10 mouse cellular contexts compared by ENCODE assay signal in genomic region chr4:149444465-149444864, GRCm38 (mm10). TPM values are rescaled to one million over a fixed set of nuclear protein-coding genes. Genes with fewer than 3 reads are reported as not detected.
DNase-seq lines count a peak whose midpoint lies in the region; ATAC-seq and TF ChIP-seq lines count a peak whose summit lies in the region.
"Had no signal": no experiment of that assay in that cellular context is flagged by ENCODE, and none has a peak within 500 bp of the region (broad histone marks: within the 10 kb centered on the region; RNA-seq: fewer than 3 reads in every experiment).

No protein-coding gene starts in this region.

- H3K4me3 ChIP-seq in heart, embryonic 11.5 days (ENCODE audit: low read depth, low read length) = no peak overlapping the region
- H3K4me3 ChIP-seq in heart, adult 2 months = no peak overlapping the region
- H3K4me3 ChIP-seq in ES-Bruce4 (ENCODE audit: low read depth, low read length) = no peak overlapping the region
- H3K4me3 ChIP-seq in hindbrain, embryonic 11.5 days (ENCODE audit: low read depth, low read length) = no peak overlapping the region
- no peak overlapping the region for H3K4me3 ChIP-seq in liver, postnatal 0 days (ENCODE audit: low read depth, low read length)
- no peak overlapping the region for H3K4me3 ChIP-seq in cerebellum, adult 2 months (replicated peaks; ENCODE audit: insufficient read depth, low read depth, low read length)

- intact Hi-C loops in heart, adult 2 months (cut with DNase I) = loop anchor here (2.0 to 10.0 kb wide), 2 partner anchors 72 to 300 kb away; no protein-coding TSS in a partner anchor

- TF ChIP-seq EP300 in heart, adult 2 months (IDR thresholded peaks at IDR 0.05; ENCODE audit: insufficient read depth, low read depth, low read length) = no peak
- no peak for TF ChIP-seq EP300 in ES-Bruce4 (IDR thresholded peaks at IDR 0.05; ENCODE audit: insufficient read depth, low read depth, low read length)
- no peak for TF ChIP-seq EP300 in liver, postnatal 0 days (IDR thresholded peaks at IDR 0.05; ENCODE audit: low read depth)

- H3K9ac ChIP-seq in heart, embryonic 11.5 days (ENCODE audit: low read depth, low read length) = peak overlapping the region; percentile 70; the same call in 1 of the 2 replicates
- H3K9ac ChIP-seq in heart, adult 2 months (ENCODE audit: low read depth, low read length) = no peak overlapping the region
- H3K9ac ChIP-seq in ES-Bruce4 (ENCODE audit: low read depth, poor library complexity, severe bottlenecking) = peak overlapping the region; percentile 8
- peak overlapping the region; percentile 80 for H3K9ac ChIP-seq in hindbrain, embryonic 11.5 days (ENCODE audit: low read depth, low read length)
- no peak overlapping the region for H3K9ac ChIP-seq in liver, postnatal 0 days (replicated peaks)

- no peak for TF ChIP-seq CTCF in heart, adult 2 months (IDR thresholded peaks at IDR 0.05)
- no peak for TF ChIP-seq CTCF in ES-Bruce4 (IDR thresholded peaks at IDR 0.05; ENCODE audit: low read depth, low read length)
- TF ChIP-seq CTCF in liver, postnatal 0 days (IDR thresholded peaks at IDR 0.05; ENCODE audit: low read depth) = no peak
- TF ChIP-seq CTCF in cerebellum, adult 2 months (IDR thresholded peaks at IDR 0.05; ENCODE audit: borderline replicate concordance, insufficient read depth, low read depth, low read length) = no peak

- ATAC-seq in heart, embryonic 11.5 days (replicated peaks; ENCODE audit: insufficient number of reproducible peaks, low FRiP score, low TSS enrichment) = no peak
- ATAC-seq in hindbrain, embryonic 11.5 days (ENCODE audit: low FRiP score) = no peak
- ATAC-seq in liver, postnatal 0 days = no peak
- no peak for ATAC-seq in erythroblast, adult 5-6 weeks (replicated peaks; ENCODE audit: low FRiP score, poor library complexity, severe bottlenecking)

- H3K27ac ChIP-seq in heart, embryonic 11.5 days (ENCODE audit: low read depth, low read length) = peak overlapping the region; percentile 77
- no peak overlapping the region for H3K27ac ChIP-seq in heart, adult 2 months
- no peak overlapping the region; the same call in 1 of the 2 replicates for H3K27ac ChIP-seq in ES-Bruce4 (ENCODE audit: insufficient read depth, low read length)
- H3K27ac ChIP-seq in hindbrain, embryonic 11.5 days (ENCODE audit: low read depth, low read length) = peak overlapping the region; percentile 92
- no peak overlapping the region for H3K27ac ChIP-seq in liver, postnatal 0 days (ENCODE audit: low read depth)
- no peak overlapping the region for H3K27ac ChIP-seq in cerebellum, adult 2 months (ENCODE audit: insufficient read depth, low read length)

- H3K9me3 ChIP-seq in heart, embryonic 11.5 days (replicated peaks; ENCODE audit: control insufficient read depth, low read length) = no peaks in the 10 kb centered on the region
- H3K9me3 ChIP-seq in ES-Bruce4 (replicated peaks; ENCODE audit: control insufficient read depth, insufficient read depth, low read length, poor library complexity, severe bottlenecking) = no peaks in the 10 kb centered on the region
- H3K9me3 ChIP-seq in hindbrain, embryonic 11.5 days (ENCODE audit: control insufficient read depth, low read length) = no peaks in the 10 kb centered on the region
- no peaks in the 10 kb centered on the region for H3K9me3 ChIP-seq in liver, postnatal 0 days (ENCODE audit: low read length)

- H3K36me3 ChIP-seq in heart, embryonic 11.5 days (ENCODE audit: control insufficient read depth, insufficient read depth, low read length) = no peaks in the 10 kb centered on the region
- no peaks in the 10 kb centered on the region for H3K36me3 ChIP-seq in heart, adult 2 months (ENCODE audit: control insufficient read depth, insufficient read depth, low read length)
- no peaks in the 10 kb centered on the region for H3K36me3 ChIP-seq in ES-Bruce4 (ENCODE audit: control insufficient read depth, insufficient read depth, low read length, poor library complexity, severe bottlenecking)
- H3K36me3 ChIP-seq in hindbrain, embryonic 11.5 days (ENCODE audit: control insufficient read depth, insufficient read depth, low read length) = no peaks in the 10 kb centered on the region
- H3K36me3 ChIP-seq in liver, postnatal 0 days (replicated peaks; ENCODE audit: insufficient read depth, low read length) = no peaks in the 10 kb centered on the region

- 68% methylated on average over 1 of the region's 1 CpGs for WGBS in heart, embryonic 11.5 days (ENCODE audit: insufficient replicate concordance)
- WGBS in heart, adult 2 months = 68% methylated on average over 1 of the region's 1 CpGs
- 80% methylated on average over 1 of the region's 1 CpGs for WGBS in hindbrain, embryonic 11.5 days
- 43% methylated on average over 1 of the region's 1 CpGs for WGBS in liver, postnatal 0 days (ENCODE audit: insufficient replicate concordance)
- WGBS in cerebellum, adult 2 months = 38% methylated on average over 1 of the region's 1 CpGs

- no peak for TF ChIP-seq POLR2A in heart, adult 2 months (IDR thresholded peaks at IDR 0.05; ENCODE audit: insufficient read depth, low read depth, low read length)
- no peak for TF ChIP-seq POLR2A in ES-Bruce4 (IDR thresholded peaks at IDR 0.05; ENCODE audit: insufficient read depth, low read length)
- TF ChIP-seq POLR2A in cerebellum, adult 2 months (IDR thresholded peaks at IDR 0.05; ENCODE audit: borderline replicate concordance, insufficient read depth, low read length) = no peak

- DNase-seq in heart, adult 2 months = no peak
- DNase-seq in hindbrain, embryonic 11.5 days (ENCODE audit: low spot score) = no peak
- DNase-seq in liver, postnatal 0 days = no peak
- no peak for DNase-seq in urinary bladder, adult 18-20 months (ENCODE audit: low spot score in 2 of 2)
- no peak for DNase-seq in cerebellum, adult 2 months

- H3K4me2 ChIP-seq in heart, embryonic 11.5 days = peak overlapping the region; percentile 73; the same call in 1 of the 2 replicates
- H3K4me2 ChIP-seq in hindbrain, embryonic 11.5 days (replicated peaks; ENCODE audit: low read depth, low read length) = peak overlapping the region; percentile 52; the same call in 1 of the 2 replicates
- H3K4me2 ChIP-seq in liver, postnatal 0 days (ENCODE audit: low read depth, low read length) = peak overlapping the region; percentile 72; the same call in 1 of the 2 replicates

- no peaks in the 10 kb centered on the region for H3K27me3 ChIP-seq in heart, embryonic 11.5 days (ENCODE audit: control insufficient read depth, insufficient read depth, low read length)
- no peaks in the 10 kb centered on the region for H3K27me3 ChIP-seq in heart, adult 2 months (ENCODE audit: control insufficient read depth, insufficient read depth, low read length)
- H3K27me3 ChIP-seq in ES-Bruce4 (ENCODE audit: control insufficient read depth, insufficient read depth, low read length, poor library complexity, severe bottlenecking) = no peaks in the 10 kb centered on the region
- H3K27me3 ChIP-seq in hindbrain, embryonic 11.5 days (ENCODE audit: control insufficient read depth, insufficient read depth, low read length) = no peaks in the 10 kb centered on the region
- H3K27me3 ChIP-seq in liver, postnatal 0 days (ENCODE audit: insufficient read depth, low read length) = no peaks in the 10 kb centered on the region
- no peaks in the 10 kb centered on the region for H3K27me3 ChIP-seq in cerebellum, adult 2 months (ENCODE audit: control insufficient read depth, insufficient read depth, low read length)

- peaks cover 4% of the 10 kb centered on the region for H3K4me1 ChIP-seq in heart, embryonic 11.5 days (ENCODE audit: control insufficient read depth, insufficient read depth, low read length)
- peaks cover 5% of the 10 kb centered on the region for H3K4me1 ChIP-seq in heart, adult 2 months (ENCODE audit: control insufficient read depth, insufficient read depth, low read length)
- H3K4me1 ChIP-seq in ES-Bruce4 (ENCODE audit: control insufficient read depth, insufficient read depth, low read length) = no peaks in the 10 kb centered on the region
- no peaks in the 10 kb centered on the region; the same call in 1 of the 2 replicates for H3K4me1 ChIP-seq in hindbrain, embryonic 11.5 days (replicated peaks; ENCODE audit: control insufficient read depth, insufficient read depth, low read length)
- H3K4me1 ChIP-seq in liver, postnatal 0 days (ENCODE audit: insufficient read depth) = peaks cover 17% of the 10 kb centered on the region
- peaks cover 4% of the 10 kb centered on the region for H3K4me1 ChIP-seq in cerebellum, adult 2 months (ENCODE audit: control insufficient read depth, insufficient read depth, low read length)

- H3K79me2 ChIP-seq in heart, adult 2 months (replicated peaks; ENCODE audit: control insufficient read depth, insufficient read depth, low read length) = no peaks in the 10 kb centered on the region

RNA-seq across cellular contexts. Expression of gene Rbp7, which starts 10.3 kb away (rescaled TPM):
- 1.2 and 2.5 TPM in 2 replicates for polyA plus RNA-seq in heart, embryonic 11.5 days (2014; fragmentation: Nextera tagmentation; extraction: Ambion mirVana)
- 10 to 100 TPM; 56.2 to 61.6 TPM for total RNA-seq in heart, adult 2 months (2021)
- 8.7 and 22.9 TPM in 2 replicates for polyA plus RNA-seq in heart, adult 2 months (2012; rRNA removed)
- 3.5 and 3.6 TPM in 2 replicates for polyA plus RNA-seq in ES-Bruce4 (2011; ENCODE audit: insufficient read depth, insufficient read length, low read depth, missing spikeins)
- polyA plus RNA-seq in hindbrain, embryonic 11.5 days (2014; fragmentation: Nextera tagmentation; extraction: Ambion mirVana) = not detected in 2 replicates
- polyA plus RNA-seq in liver, postnatal 0 days (2015; fragmentation: Nextera tagmentation; extraction: Ambion mirVana) = 0.21 TPM in 1 of 2 replicates, not detected in the other
- polyA plus RNA-seq in cerebellum, adult 2 months (2012; rRNA removed) = 0.54 and 0.74 TPM in 2 replicates
- total RNA-seq in erythroblast, adult 5-6 weeks (2015; ENCODE audit: low replicate concordance) = not detected in 2 replicates
- not detected in 2 replicates for total RNA-seq in erythroblast, adult 5-6 weeks (2017; ENCODE audit: low replicate concordance)
- polyA plus RNA-seq: C2C12 had no signal

RNA-seq across cellular contexts. Expression of gene Ube4b, which starts 17.9 kb away (rescaled TPM):
- polyA plus RNA-seq in heart, embryonic 11.5 days (2014; fragmentation: Nextera tagmentation; extraction: Ambion mirVana) = 36.3 and 41.3 TPM in 2 replicates
- total RNA-seq in heart, adult 2 months (2021) = 10 to 100 TPM; 39.6 to 41.6 TPM
- polyA plus RNA-seq in heart, adult 2 months (2012; rRNA removed) = 37.5 and 40.2 TPM in 2 replicates
- polyA plus RNA-seq in ES-Bruce4 (2011; ENCODE audit: insufficient read depth, insufficient read length, low read depth, missing spikeins) = 193 and 218 TPM in 2 replicates
- 53.3 and 58.9 TPM in 2 replicates for polyA plus RNA-seq in hindbrain, embryonic 11.5 days (2014; fragmentation: Nextera tagmentation; extraction: Ambion mirVana)
- polyA plus RNA-seq in liver, postnatal 0 days (2015; fragmentation: Nextera tagmentation; extraction: Ambion mirVana) = 11.9 and 12.7 TPM in 2 replicates
- polyA plus RNA-seq in cerebellum, adult 2 months (2012; rRNA removed) = 123 and 132 TPM in 2 replicates
- total RNA-seq in erythroblast, adult 5-6 weeks (2015; ENCODE audit: low replicate concordance) = 29.9 and 37.1 TPM in 2 replicates
- total RNA-seq in erythroblast, adult 5-6 weeks (2017; ENCODE audit: low replicate concordance) = 26.8 and 34.8 TPM in 2 replicates

RNA-seq across cellular contexts. Expression of gene Tmem274, which starts 32.7 kb away (rescaled TPM):
- polyA plus RNA-seq in heart, embryonic 11.5 days (2014; fragmentation: Nextera tagmentation; extraction: Ambion mirVana) = not detected in 2 replicates
- not detected for total RNA-seq in heart, adult 2 months (2021)
- polyA plus RNA-seq in heart, adult 2 months (2012; rRNA removed) = not detected in 2 replicates
- polyA plus RNA-seq in ES-Bruce4 (2011; ENCODE audit: insufficient read depth, insufficient read length, low read depth, missing spikeins) = not detected in 2 replicates
- not detected in 2 replicates for polyA plus RNA-seq in hindbrain, embryonic 11.5 days (2014; fragmentation: Nextera tagmentation; extraction: Ambion mirVana)
- polyA plus RNA-seq in liver, postnatal 0 days (2015; fragmentation: Nextera tagmentation; extraction: Ambion mirVana) = not detected in 2 replicates
- polyA plus RNA-seq in cerebellum, adult 2 months (2012; rRNA removed) = 0.41 and 0.51 TPM in 2 replicates
- total RNA-seq in erythroblast, adult 5-6 weeks (2015; ENCODE audit: low replicate concordance) = not detected in 2 replicates
- not detected in 2 replicates for total RNA-seq in erythroblast, adult 5-6 weeks (2017; ENCODE audit: low replicate concordance)
- polyA plus RNA-seq: C2C12; gonadal fat pad, adult 2 months had no signal

RNA-seq across cellular contexts. Expression of gene Nmnat1, which starts 40.5 kb away (rescaled TPM):
- polyA plus RNA-seq in heart, embryonic 11.5 days (2014; fragmentation: Nextera tagmentation; extraction: Ambion mirVana) = 16.2 and 17.0 TPM in 2 replicates
- 10 to 100 TPM; 29.4 to 36.1 TPM for total RNA-seq in heart, adult 2 months (2021)
- polyA plus RNA-seq in heart, adult 2 months (2012; rRNA removed) = 20.6 and 26.2 TPM in 2 replicates
- polyA plus RNA-seq in ES-Bruce4 (2011; ENCODE audit: insufficient read depth, insufficient read length, low read depth, missing spikeins) = 8.5 and 9.7 TPM in 2 replicates
- polyA plus RNA-seq in hindbrain, embryonic 11.5 days (2014; fragmentation: Nextera tagmentation; extraction: Ambion mirVana) = 15.5 and 16.9 TPM in 2 replicates
- 6.4 and 6.8 TPM in 2 replicates for polyA plus RNA-seq in liver, postnatal 0 days (2015; fragmentation: Nextera tagmentation; extraction: Ambion mirVana)
- 11.2 and 11.6 TPM in 2 replicates for polyA plus RNA-seq in cerebellum, adult 2 months (2012; rRNA removed)
- 0.58 and 3.1 TPM in 2 replicates for total RNA-seq in erythroblast, adult 5-6 weeks (2015; ENCODE audit: low replicate concordance)
- total RNA-seq in erythroblast, adult 5-6 weeks (2017; ENCODE audit: low replicate concordance) = 0.84 and 1.2 TPM in 2 replicates

RNA-seq across cellular contexts. Expression of gene Lzic, which starts 40.6 kb away (rescaled TPM):
- polyA plus RNA-seq in heart, embryonic 11.5 days (2014; fragmentation: Nextera tagmentation; extraction: Ambion mirVana) = 36.7 and 43.9 TPM in 2 replicates
- 10 to 100 TPM; 62.1 to 66.9 TPM for total RNA-seq in heart, adult 2 months (2021)
- polyA plus RNA-seq in heart, adult 2 months (2012; rRNA removed) = 20.2 and 23.8 TPM in 2 replicates
- 42.6 and 55.2 TPM in 2 replicates for polyA plus RNA-seq in ES-Bruce4 (2011; ENCODE audit: insufficient read depth, insufficient read length, low read depth, missing spikeins)
- polyA plus RNA-seq in hindbrain, embryonic 11.5 days (2014; fragmentation: Nextera tagmentation; extraction: Ambion mirVana) = 48.4 and 54.8 TPM in 2 replicates
- polyA plus RNA-seq in liver, postnatal 0 days (2015; fragmentation: Nextera tagmentation; extraction: Ambion mirVana) = 7.7 and 8.2 TPM in 2 replicates
- 14.2 and 15.3 TPM in 2 replicates for polyA plus RNA-seq in cerebellum, adult 2 months (2012; rRNA removed)
- 4.8 and 5.4 TPM in 2 replicates for total RNA-seq in erythroblast, adult 5-6 weeks (2015; ENCODE audit: low replicate concordance)
- 6.1 and 23.2 TPM in 2 replicates for total RNA-seq in erythroblast, adult 5-6 weeks (2017; ENCODE audit: low replicate concordance)

Comparison
In these comparisons a context has a peak if more than half of its experiments do, and no peak if none do; other contexts are left out.
1. H3K27ac ChIP-seq: peak in heart, embryonic 11.5 days (single experiment) and hindbrain, embryonic 11.5 days (single experiment); none in heart, adult 2 months (single experiment), ES-Bruce4 (single experiment), liver, postnatal 0 days (single experiment) and cerebellum, adult 2 months (single experiment).
2. H3K9ac ChIP-seq: peak in heart, embryonic 11.5 days (single experiment), ES-Bruce4 (single experiment) and hindbrain, embryonic 11.5 days (single experiment); none in heart, adult 2 months (single experiment) and liver, postnatal 0 days (single experiment).
3. Peak in every context shown above with its lines, with median percentiles within 50 percentile points of each other: H3K4me2 ChIP-seq.